Mouse (Mus musculus) C2C12 (cell line): Measurements from ENCODE around the gene Ubr7.

Source experiments
- CTCF ChIP-seq: IDR thresholded peaks from one replicate; pipeline ENCODE4 v1.5.1; 2011; ENCODE audit not compliant: control insufficient read depth, insufficient read depth, insufficient read length
- MYOG ChIP-seq: IDR thresholded peaks from one replicate; pipeline ENCODE4 v1.6.1; 2011; ENCODE audit not compliant: control insufficient read depth, insufficient read length; ENCODE audit errors: extremely low read depth

GRCm38 (mm10) chr12:102744839-102745238, 12.9 kb upstream of the Ubr7 start:
- TF ChIP-seq CTCF, result no peak
- TF ChIP-seq MYOG, result no peak
